Mouse (Mus musculus) retina, postnatal 1 day (tissue): ENCODE data around the gene Gm2a.

Source experiments
- DNase-seq: peaks from one replicate; pipeline ENCODE4 v3.0.0-alpha.2; 2012

Gm2a gene

DNA sequence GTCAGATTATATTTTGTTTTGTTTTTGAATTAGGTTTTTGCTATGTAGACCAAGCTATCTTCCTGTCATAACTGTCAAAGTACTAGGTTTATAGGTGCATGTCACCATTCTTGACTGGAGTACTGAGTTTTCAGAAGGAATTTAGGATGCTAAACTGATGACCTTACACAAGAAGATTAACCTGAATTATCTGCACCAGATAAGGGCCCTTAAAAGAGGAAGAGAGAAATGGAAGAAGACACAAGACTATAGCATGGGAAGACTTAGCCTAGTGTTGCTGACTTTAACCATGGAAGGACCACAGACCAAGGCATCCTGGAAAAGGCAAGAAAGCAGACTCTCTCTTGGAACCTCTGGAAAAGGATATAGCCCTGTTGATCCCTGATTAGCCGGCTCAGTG lies 35.3 kb downstream of the Gm2a start:
- no peak for DNase-seq

GRCm38 (mm10) chr11:55134407-55134806 lies 36.5 kb downstream of the Gm2a start:
- no peak for DNase-seq

GRCm38 (mm10) chr11:55134871-55135270 lies 37.0 kb downstream of the Gm2a start:
- DNase-seq, result no peak

DNA sequence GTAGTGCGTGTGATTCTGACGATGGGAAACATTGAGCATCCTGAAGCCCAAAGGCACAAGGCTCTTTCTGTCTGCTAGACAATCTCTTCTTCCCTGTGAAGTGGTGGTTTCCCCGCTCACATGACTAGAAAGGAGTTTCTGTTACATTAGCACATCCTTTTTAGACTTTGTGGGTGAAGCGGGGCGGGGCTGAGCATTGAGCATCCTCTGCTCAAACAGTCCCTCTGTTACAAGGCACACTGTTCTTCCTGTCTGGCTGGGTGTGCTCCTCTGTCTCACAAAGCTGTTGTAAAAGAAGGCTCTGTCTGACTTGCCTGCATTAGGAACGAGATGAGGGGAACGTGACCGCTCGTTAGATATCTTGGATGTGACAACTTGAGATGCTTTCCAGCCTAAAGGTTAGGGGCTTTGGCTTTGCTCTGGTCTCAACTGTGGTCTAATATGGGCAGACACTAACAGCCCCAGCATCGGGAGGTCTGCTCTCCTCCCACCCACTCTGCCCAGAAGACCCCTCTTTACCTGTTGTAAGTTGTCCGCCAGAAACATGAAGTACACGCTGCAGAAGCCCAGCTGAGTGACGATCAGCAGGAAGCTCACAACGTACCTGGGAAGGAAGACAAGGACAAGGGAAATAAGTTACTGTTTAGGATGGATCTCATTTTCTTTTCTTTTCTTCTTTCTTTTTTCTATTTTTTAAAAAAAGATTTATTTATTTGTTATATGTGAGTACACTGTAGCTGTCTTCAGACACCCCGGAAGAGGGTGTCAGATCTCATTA lies 39.0 kb downstream of the Gm2a start:
- DNase-seq, result no peak

DNA sequence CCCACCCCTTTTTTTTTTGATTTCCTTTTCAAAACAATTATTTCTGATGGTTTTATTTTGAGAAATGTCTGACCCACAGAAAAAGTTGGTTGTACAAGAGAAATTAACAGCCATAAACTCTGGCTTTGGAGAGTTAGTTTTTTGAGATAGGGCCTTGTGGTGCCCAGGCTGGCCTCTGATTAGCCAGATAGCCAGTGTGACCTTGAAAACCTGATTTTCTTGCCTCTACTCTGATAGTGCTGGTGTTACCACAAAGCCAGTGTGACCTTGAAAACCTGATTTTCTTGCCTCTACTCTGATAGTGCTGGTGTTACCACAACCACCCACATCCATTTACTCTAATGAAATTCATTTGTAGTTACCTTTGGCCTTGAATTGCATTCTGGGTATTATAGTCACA lies 39.7 kb downstream of the Gm2a start:
- DNase-seq, result no peak

DNA sequence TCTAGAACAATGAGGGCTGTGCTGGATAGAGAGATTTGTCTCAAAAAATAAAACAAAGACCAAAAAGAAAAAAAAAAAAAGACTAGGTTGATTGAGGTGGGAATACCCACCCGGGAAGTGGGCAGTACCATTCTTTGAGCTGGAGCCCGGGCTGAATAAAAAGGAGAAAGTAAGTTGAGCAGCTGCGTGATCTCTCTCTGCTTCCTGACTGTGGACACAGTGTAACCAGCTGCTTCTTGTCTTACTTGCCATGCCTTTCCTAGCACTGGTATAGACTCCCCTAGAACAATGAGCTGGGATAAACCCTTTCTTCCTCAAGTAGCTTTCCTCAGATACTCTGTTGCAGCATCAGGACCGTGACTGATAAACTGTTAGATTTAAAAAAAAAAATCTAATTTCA lies 43.6 kb downstream of the Gm2a start:
- DNase-seq, result no peak

DNA sequence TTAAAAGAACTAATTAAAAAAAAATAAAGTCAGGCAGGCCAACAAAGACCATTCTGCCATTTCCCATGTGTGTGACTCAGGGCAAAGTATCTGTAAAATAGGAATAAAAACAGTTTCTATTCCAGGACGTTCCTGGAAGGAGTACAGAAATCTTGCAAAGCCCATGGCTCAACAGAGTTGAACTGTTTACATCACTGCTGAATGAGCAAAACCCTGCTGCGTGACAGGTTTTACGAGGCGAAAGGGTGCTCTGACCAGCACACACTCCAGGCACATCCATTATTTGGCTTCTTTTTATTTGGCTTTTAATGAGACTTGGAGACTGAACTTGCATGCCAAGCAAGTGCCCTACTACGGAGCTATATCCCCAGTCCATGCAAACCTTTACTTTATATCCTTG lies 46.1 kb downstream of the Gm2a start:
- DNase-seq, result no peak

DNA sequence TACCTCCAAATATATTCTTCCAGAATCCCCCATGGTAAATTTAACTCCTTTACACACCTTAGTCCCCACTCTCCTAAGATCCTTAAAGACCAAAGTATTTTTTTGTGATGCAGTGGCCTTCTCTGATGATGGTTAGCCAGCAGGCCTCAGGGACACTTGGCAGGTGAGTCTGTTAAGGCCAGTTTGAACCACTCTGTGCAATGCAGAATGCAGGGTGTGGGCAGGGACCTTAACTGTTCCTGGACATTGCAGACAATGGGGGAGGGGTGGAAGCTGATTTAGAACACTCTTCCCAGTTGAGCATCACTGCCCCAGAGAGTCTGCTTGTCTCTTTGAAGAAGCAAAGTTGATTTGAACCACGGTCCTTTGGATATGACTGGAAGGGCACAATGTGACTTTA lies 48.9 kb downstream of the Gm2a start:
- no peak for DNase-seq

DNA sequence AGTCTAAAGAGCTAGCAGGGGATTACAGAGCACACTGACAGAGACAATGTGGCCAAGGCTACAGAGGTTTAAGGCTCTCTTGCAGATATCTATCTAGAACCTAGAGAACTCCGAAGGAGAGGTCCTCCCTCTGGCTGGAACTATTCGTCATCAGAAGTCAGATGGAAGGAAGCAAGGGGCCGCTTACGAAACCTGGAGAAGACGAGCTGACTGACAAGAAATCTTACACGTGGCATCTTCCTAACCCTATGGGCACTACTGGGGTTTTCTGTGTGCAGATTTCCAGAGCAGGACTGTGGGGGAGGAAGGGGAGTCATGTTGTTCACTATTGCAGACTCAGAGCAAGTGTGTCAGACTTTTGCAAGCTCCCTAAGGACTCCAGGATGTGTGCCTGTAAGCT lies 49.5 kb downstream of the Gm2a start:
- DNase-seq, result no peak

- DNase-seq, result no peak
Observed at GRCm38 (mm10) chr11:55148461-55148860, 50.5 kb downstream of the Gm2a start.

DNA sequence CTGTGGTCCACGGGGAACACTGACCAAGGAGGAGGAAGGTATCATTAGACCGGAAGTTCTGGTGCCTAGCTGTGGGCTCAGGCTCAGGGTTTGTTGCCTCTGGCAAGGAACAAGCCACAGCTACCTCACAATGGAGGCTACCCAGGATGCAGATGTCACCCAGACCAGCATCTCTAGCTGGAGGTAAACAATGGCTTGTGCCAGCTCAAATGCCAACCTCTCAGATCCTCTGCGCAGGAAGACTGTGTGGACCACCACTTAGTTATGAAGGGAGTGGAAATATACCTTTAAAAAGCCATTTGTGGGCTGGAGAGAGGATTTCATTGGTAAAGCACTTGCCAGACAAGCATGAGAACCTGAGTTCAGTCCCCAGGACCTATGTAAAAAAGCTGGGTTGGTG lies 53.7 kb downstream of the Gm2a start, which contains the start of gene Slc36a3:
Slc36a3 (minus strand) TSS at position 101 of the 400 bp plus-strand sequence.
- DNase-seq, result no peak

- DNase-seq, result no peak
Observed at GRCm38 (mm10) chr11:55154398-55155069, 56.6 kb downstream of the Gm2a start.

DNA sequence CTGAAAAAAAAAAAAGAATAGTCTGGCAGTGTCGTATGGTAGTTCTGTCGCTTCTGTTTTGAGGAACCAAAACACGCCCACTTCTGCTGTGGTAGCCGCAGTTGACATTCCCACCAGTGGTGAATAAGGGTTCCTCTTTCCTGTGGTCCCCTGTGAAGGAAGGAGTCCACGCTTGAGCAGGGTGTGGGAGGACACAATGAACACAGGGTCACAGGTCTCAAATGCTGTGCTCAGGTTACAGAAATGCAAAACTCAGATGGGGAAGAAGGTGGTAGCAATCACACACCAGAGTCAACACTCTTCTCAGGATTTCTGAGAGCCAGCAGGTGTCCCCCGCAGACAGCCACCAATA lies 57.1 kb downstream of the Gm2a start:
- no peak for DNase-seq

DNA sequence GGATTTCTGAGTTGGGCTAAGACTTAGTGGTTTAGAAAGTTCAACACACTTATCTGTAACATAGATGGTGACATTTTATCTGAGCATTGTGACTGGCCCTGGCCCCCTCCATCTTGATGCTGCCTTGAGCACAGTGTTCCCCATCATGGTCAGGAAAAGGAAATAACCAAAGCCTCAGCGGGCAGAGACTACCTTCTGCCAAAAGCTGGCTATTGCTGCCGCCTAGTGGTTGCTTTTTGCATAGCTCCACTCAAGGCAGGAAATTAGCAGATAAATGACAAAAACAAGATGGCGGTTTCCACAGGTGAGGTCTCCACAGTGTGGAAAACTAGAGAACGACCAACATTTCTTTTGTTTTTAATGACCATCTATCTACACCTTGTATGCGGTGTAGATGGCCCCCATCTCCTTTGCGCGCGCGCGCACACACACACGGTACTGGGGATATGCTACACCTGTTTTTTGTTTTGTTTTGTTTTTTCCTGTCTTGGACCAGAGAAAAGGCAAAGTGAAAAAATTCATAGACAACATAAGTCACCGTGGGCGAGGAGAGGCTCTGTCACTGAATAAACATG lies 61.0 kb downstream of the Gm2a start:
- DNase-seq, result peak; percentile 78
